Mouse (Mus musculus): ENCODE results near the gene Lrmp. TPM values are rescaled to one million over a fixed set of nuclear protein-coding genes. Genes with fewer than 3 reads are reported as not detected.
"Not testable (repeated sequence)": the region's sequence is repeated elsewhere in the genome, so short reads cannot be mapped to it uniquely, and the experiment has no call there.

Lrmp gene
- total RNA-seq, 2 experiments from 2014 or later: 1.7 to 2.1 TPM

- DNase-seq; intact Hi-C loops (cut with DNase I): not testable (repeated sequence)
These were observed 17.5 kb downstream of the Lrmp start for GRCm38 (mm10) chr6:145132969-145133368.

DNA sequence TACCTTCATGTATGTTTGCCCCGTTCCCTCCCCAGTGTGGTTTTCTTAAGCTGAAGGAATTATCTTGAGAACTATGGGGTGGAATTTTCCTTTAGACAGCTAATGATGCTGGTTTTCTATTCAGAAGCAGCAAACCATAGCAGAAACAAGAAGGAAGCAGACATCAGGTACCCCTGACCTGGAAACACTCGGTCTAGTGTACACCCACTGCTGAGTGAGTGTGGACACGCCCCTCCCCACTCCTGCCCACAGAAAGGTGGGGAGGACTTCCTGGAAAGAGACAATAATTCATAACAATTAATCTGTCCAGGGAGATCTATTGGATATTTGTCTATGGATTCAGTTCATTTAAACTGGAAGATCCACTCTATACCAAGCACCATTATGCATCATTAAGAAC lies 19.8 kb downstream of the Lrmp start:
- intact Hi-C loops (cut with DNase I): no loop called here
- DNase-seq: no peak

GRCm38 (mm10) chr6:145135804-145136203 lies 20.4 kb downstream of the Lrmp start:
- DNase-seq: no peak

DNA sequence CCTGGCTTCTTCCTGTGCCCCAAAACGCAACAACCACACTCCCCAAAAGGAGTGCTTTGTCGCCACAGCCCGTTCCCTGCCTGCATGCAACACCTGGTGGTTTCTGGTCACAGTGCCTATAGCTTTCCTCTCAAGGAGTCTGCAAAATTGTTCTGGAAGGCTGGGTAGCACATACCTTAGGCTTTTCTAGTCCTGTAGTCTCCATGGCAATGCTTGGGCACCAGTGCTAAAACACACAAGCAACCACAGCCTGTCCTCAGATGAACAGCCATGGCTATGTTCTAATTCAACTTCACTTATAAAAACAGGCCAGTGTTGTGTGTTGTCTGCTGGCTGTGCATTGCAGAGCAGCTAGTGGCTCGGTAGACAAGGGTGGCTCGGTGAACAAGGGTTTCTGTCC lies 21.4 kb downstream of the Lrmp start:
- intact Hi-C loops (cut with DNase I): no loop called here
- no peak for DNase-seq

More at GRCm38 (mm10) chr6:145135804-145136203, 20.4 kb downstream of the Lrmp start:
- intact Hi-C loops (cut with DNase I): no loop called here

DNA sequence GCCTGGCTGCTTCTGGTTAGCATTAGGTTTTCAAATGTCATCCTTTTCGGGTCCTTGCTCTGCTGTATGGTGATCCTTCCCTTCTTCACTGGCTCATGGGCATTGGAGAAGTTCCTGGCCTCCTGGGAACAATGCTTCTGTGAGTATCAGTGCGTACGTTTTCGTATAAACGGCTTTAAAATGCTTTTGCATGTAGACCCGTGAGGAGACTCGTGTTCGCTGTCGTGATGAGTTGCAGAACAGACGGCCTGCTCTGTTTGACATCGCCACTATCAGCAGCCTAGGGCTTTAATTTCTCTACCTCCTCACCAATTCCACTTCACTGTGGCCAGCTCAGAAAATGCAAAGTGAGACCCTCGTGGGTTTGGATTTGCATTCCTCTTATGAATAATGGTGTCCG lies 23.8 kb downstream of the Lrmp start:
- intact Hi-C loops (cut with DNase I): no loop called here
- DNase-seq: no peak

GRCm38 (mm10) chr6:145139776-145140475 lies 24.5 kb downstream of the Lrmp start:
- intact Hi-C loops (cut with DNase I): no loop called here
- no peak for DNase-seq

DNA sequence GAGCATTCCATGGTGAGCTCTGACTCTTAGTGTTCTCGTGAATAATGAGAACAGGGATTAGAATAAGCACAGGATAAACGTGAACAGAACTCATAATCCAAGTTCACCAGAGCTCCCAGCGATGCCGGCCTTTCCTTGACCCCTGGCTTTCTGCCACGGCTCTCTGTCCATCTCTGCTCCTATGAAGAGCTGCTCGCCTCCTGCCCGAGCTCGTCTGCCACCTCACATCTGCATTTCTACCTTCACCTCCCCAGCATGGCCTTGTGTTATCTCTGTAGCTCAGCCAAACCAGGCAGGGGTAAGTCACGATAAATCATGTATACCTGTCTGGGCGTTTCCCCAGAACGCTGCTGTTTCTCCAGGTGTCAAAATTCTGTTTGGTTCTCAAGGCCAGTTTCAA lies 25.3 kb downstream of the Lrmp start:
- no peak for DNase-seq
- intact Hi-C loops (cut with DNase I): no loop called here

GRCm38 (mm10) chr6:145141827-145142226 lies 26.4 kb downstream of the Lrmp start:
- no peak for DNase-seq
- intact Hi-C loops (cut with DNase I): no loop called here

DNA sequence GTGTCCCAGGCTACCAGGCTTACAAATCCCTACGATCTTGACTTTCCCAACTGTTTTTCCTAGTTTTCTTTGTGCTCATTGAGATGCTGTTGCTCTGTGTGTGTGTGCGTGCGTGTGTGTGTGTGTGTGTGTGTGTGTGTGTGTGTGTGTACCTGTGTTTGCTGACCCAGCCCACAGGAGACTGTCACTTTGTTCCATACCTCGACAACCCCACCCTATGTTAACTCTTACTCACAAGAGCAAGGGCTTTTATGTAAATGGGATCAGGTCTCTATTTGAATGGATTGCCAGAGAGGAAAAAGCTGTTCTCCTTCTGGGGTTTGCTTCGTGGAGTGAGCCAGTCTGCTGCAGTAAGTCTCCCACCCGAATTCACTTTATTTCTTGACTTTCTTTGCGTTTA lies 29.7 kb downstream of the Lrmp start:
- intact Hi-C loops (cut with DNase I): no loop called here
- no peak for DNase-seq

GRCm38 (mm10) chr6:145147716-145148115 lies 32.3 kb downstream of the Lrmp start:
- DNase-seq: no peak
- intact Hi-C loops (cut with DNase I): no loop called here

GRCm38 (mm10) chr6:145149054-145149453 lies 33.6 kb downstream of the Lrmp start:
- intact Hi-C loops (cut with DNase I): no loop called here
- no peak for DNase-seq

GRCm38 (mm10) chr6:145158619-145159018 lies 43.2 kb downstream of the Lrmp start:
- intact Hi-C loops (cut with DNase I): no loop called here
- DNase-seq: no peak

DNA sequence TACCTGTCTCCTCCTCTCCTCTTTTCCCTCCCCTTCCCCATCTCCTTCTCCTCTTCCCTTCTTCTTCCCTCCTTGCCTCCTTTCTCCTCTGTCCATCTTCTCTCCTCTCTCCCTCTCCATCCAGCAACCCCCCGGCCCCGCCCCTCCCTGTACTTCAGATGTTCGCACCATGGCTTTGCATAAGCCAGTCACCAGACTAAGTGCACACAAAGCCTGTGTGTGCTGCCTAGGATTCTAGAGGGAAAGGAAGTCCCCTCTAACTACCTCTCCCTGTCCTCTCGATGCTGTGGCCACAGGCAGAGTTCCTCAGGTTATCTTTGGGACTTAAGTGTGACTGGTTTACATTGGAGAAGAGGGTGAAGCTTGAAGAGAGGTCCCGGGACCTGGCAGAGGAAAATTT lies 45.1 kb downstream of the Lrmp start:
- intact Hi-C loops (cut with DNase I): no loop called here
- no peak for DNase-seq

DNA sequence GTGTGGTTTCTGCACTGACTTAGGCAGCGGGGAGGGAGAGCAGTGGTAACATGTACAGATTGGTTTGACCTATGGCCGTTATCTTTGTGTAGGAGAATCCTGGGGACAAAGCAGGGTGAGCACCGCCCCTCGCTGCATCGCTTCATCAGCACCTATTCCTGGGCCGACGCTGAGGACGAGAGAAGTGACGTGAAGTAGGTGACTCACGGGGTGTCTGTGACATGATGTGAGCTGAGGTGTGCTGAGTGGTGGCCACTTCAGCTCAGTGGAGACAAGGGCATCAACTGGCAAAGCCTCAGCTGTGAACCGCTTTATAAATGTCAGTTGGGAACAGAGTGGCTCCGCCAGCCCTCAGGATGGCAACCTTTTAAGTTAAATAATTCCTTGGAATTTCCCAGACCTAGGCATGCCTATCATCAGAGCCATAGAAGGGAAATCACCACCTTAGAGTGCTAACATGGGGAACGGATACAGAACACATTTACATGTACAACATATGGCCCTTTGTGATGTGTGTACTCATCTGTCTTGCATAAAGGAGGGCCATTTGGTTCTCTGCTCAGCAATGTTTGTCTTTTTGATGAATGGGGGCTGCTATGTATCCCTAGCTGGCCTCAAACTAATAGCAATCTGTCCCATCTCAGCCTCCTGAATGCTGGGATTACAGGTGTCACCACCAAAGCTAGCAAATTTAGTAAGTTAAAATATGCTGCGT lies 56.6 kb downstream of the Lrmp start:
- intact Hi-C loops (cut with DNase I): no loop called here
- no peak for DNase-seq

GRCm38 (mm10) chr6:145173781-145174191 lies 58.3 kb downstream of the Lrmp start:
- peak; percentile 92 to 93 for DNase-seq
- intact Hi-C loops (cut with DNase I): no loop called here

- DNase-seq: no peak
- intact Hi-C loops (cut with DNase I): no loop called here
These were observed 60.1 kb downstream of the Lrmp start for GRCm38 (mm10) chr6:145175571-145175981.

GRCm38 (mm10) chr6:145176474-145176873 lies 61.0 kb downstream of the Lrmp start:
- intact Hi-C loops (cut with DNase I): no loop called here
- DNase-seq: no peak

DNA sequence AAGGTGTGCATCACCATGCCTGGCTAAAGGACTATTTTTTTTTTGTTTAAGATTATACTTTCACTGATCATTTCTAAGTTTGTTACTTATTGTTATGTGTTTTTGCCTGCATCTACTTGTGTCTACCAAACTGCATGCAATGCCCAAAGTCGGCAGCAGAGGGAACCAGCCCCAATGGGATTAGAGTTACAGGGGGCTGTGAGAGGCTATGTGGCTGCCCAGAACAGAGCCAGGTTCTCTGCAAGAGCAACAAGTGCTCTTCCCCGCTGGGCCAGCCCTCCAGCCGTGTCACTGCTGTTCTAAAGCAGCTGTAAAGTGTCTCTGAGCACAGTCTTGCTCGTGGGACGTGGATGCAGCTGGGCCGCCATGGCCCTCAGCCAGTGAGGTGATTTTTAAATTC lies 64.2 kb downstream of the Lrmp start:
- intact Hi-C loops (cut with DNase I): loop anchor here (2.0 kb wide), 1 partner anchor 161 kb away; no protein-coding TSS in a partner anchor
- DNase-seq: peak; percentile 60 to 78

DNA sequence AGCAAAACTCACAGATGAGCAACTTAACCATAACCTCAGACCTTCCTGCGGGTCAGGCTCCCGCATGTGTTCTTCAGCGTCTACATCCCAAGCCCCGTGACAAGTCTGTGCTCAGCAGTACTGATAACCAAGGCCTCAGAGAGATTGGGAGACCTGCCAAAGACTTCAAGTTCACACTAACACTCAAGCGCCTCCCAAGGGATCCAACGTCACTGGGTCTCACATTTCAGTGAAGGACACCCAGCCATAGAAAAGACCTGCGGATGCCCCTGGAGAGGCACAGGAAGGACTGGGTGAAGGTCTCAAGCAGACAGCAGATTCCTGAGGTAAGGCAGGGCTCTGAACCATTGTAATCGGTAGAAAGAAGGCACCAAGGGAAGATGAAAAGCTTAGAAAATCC lies 66.6 kb downstream of the Lrmp start:
- intact Hi-C loops (cut with DNase I): no loop called here
- peak; percentile 80 to 84 for DNase-seq

- intact Hi-C loops (cut with DNase I): loop anchor here (2.0 kb wide), 1 partner anchor 157 kb away; no protein-coding TSS in a partner anchor
- no peak for DNase-seq
These were observed 70.6 kb downstream of the Lrmp start for GRCm38 (mm10) chr6:145186096-145186495.

DNA sequence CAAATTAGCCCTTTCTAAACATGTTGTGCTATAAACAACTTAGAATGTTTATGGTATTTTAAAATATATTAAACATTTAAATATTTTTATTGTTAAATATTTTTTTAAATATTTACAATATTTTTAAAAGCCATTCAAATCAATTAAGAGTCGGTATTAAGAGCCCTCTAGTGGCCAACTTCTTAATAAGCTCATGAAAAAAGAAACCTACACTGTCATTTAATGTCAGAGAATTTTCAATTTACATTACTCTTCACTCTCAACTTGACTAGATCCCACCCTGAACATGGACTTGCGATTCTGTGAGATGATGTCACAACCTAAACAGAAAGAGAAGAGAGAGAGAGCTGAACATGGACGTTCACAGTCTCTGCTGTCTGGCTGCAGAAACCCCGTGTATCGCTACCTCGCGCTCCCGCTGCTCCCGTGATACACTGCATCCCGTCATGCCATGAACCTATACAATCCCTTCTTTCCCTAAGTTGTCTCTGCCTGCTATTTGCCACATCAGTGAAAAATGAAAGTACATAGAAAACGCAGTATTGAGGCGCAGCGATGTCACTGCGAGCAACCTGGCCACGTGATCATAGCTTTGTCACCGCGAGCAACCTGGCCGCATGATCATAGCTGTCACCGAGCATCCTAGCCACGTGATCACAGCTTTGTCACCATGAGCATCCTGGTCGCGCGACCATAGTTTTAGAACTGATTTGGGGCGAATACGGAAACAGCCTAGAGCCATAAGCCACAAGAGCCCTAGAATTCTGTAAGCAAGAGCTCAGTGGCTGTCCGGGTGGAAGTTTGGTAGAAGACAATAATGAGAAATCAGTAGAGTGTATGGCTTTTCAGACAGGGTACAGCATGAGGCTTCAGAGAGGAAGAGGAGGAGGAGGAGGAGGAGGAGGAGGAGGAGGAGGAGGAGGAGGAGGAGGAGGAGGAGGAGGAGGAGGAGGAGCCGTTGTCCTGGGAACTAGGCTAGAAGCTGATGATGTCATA lies 71.9 kb downstream of the Lrmp start:
- intact Hi-C loops (cut with DNase I): loop anchor here (1.0 to 2.0 kb wide), 2 partner anchors 99 to 155 kb away; no protein-coding TSS in a partner anchor

More for the DNA sequence above, 71.9 kb downstream of the Lrmp start:
- peak; percentile 32 to 40 for DNase-seq

Measured in heart, postnatal 10 days (tissue).